Mouse (Mus musculus) layer of hippocampus, adult 9-10 months (tissue): ENCODE measurements around the gene Mecom.

Experiments used
- DNase-seq: peaks from one replicate; pipeline ENCODE4 v3.0.0; 2022; ENCODE audit warnings: low spot score

Gene Mecom

DNA sequence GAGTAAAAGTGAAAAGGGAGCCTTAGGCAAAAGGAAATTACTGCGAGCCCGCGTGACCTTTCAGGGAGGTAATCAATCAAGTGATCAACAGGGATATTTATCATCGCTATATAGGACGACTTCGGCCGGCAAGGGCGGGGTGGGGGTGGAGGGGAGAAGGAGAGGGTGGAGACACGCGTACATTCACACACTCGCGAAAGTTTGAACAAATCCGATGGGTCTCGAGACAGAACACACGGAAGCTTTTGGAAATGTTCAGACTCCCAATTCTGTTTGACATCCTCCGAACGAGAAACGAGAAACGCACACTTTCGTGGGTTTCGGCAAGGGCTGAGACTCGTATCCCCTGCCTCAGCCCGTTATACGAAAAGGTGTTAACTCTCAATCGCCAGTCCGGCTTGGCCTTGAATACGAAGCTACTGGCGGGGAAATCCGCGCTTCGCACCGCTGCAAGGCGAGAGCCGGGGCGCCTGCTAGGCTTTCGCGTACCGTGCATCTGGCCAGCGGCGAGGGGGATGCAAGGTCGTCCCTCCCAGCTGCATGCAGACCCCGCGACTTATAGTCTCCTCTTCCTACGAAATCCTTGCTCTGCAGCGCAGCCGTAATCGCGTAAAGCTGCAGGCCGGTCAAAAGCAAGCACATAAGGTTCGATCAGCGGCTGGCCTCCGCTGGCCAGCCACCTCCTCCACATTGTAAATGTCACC lies 33.6 kb downstream of the Mecom start:
- DNase-seq: no peak

DNA sequence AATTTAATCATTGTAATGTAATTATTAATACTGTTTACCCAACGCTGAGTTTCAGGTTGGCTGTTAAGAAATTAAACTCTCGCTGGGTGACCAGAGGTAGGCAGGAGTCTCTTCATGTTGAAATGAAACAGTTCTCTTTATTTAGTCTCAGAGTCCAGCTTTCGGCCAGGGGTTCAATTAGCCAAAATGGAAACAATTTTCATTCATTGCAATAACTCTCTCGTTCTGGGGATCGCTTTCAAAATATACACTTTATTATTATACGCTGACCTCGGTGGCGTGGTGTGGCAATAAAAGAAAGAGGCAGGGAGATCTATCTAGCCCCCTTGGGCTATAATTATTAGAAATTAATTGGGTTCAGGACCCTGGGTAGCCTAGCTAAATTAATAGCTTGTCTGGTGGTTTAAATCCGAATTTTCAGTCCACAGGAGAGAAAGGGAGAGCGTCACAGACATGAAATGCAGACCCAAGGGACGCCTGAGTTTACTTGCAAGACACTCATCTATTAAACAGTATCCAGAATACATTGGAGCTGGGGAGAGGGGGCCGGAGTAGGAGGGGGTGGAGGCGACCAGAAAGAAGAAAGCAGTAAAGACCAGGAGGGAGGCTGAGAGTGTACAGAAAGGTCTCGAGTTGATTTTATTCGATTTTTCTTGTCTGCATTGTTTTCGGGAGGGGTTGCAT lies 34.4 kb downstream of the Mecom start:
- DNase-seq: no peak

DNA sequence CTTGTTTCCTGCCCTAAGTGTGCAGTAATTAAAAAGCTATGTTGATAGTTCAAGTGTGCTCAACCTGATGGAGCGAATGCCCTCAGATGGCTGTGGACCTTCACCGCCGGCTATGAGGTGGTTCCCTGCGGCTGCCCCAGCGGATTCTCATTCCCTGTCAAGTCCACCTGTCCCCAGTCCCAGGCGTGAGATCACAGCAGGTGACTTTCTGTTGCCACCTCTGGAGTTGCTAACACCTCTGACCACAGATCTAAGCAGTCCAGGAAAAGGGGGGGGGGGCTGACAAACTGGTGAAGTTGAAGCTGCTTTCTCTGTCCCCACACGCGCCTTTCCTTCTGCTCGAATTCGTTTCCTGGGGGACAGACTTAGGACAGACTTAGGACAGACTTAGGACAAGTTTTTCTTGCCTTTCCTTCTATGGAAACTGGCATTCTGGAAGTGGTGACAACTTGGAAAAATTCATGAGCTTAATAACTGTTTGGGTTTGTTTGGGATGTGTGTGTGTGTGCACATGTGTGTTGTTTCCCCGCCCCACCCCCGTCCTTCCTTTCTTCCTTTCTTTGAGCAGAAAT lies 35.3 kb downstream of the Mecom start:
- DNase-seq: no peak

DNA sequence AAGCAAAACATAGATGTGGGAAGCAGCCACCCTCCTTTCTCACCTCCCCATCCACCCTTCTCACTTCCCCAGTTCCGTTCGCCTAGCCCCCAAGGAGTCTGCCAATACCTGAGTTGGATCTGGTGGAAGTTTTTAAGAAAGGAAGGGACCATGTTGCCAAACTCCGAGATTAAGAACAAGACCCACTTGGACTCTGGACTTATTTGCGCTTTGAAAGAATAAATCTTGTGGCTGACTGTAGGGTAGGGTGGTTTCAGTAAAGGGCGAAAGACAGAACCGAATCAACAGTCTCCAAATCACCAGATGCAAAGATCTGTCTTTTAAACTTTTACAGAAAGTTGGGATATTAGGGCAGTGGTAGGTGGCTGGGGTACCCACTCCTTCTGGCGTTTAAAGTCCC lies 36.0 kb downstream of the Mecom start:
- no peak for DNase-seq

DNA sequence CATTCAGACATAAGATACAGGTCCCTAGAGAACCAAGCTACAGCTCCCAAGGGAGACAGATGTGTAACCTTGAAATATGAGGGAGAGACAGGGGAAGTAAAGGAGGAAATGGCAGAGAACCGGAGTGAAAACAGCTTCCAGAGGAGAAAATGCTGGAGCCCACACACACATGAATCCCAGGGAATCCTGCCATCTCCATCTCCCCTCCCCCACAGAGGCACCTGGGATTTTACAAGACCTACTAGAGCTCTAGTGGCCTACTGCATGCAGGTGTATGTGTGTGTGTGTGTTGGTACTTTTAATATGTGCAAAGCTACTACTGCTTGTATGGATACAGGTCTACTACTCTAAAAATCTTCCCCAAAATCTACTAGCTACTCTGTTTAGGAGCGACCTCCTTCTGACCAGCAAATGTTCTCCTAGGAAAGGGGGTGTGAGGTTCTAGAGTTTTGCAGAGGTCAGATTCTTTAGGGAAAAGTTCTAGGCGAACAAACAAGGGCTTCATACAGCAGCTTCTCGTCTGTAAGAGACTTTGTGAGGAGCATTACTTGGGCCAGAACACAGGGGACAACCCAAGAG lies 36.7 kb downstream of the Mecom start:
- no peak for DNase-seq

DNA sequence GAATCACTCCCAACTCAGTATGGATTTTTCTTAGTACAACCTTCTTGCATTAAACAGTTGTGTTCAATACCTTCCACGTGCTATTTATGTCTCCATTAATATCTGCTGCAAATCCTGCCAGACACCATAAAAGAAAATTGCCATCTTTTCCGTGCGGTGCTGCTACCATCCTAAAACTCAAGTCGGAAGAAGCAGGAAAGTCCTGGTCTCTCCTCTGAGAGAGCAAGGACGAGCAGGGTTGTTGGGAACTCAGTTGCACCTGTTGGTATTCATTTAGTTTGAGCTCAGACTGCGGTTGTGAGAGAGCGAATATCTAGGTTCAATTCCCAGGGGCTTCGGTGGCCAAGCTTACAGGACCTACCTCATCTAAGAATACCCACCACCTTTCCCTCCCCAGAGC lies 37.2 kb downstream of the Mecom start:
- DNase-seq: no peak

DNA sequence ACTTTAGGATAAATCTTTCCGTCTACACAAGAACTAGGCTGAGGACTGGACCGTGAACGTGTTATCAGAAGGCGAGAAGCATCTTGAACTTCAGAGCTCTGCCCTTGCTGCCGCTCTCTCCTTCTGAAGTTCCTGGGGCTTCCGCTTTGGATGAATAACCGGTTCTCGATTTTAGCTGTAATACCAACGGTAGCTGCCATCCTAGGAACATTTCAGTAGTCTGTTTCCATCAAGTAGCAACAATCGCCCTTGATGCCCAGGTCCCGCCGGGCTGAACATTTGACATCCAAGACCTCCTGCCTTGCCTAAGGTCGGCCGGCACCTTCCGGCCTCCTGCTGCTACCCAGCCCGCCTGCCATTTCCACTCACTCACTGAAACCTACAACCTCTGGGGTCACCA lies 37.7 kb downstream of the Mecom start:
- no peak for DNase-seq

DNA sequence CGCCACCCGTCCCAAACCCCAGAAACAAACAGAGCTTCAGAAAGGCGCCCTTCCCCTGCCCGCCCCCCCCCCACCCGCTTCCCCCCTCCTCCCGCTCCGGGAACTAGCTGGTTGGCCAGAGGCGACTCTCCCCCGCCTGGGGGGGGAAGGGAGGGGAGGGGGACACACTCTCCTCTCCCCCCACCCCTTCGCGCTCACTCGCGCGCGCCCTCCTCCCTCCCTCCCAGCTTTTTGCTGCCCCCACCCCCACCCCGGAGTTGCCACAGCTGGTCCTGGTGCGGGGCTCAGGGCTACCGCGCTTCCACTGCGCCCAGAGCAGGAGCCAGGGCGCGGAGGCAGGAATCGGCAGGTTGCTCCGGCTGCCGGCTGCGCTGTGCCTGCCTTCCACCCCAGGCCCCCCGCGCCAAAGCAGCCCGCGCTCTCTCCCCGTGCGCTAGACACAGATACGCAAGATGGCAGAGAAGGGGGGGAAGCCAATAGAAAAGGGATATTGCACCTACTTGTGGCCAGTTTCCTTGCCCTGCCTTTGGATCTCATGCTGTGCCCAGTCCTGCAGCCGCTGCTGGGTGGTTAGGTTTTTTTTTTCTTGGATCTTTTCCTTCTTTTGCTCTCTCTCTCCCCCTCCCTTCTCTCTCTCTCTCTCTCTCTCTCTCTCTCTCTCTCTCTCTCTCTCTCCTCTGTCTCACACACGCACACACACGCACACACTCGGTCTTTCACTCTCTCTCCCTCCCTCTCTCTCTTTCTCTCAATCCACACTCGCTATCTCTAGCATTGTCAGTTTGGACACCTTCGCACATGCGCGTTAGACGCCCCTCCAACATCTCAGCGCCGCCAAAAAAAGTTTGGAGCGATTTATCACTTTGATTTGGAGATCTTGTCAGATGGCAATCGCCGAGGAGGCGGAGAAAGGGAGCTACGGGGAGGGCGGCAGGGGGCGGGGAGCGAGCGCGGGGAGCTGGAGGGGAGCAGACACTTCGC lies 38.6 kb downstream of the Mecom start:
- no peak for DNase-seq

DNA sequence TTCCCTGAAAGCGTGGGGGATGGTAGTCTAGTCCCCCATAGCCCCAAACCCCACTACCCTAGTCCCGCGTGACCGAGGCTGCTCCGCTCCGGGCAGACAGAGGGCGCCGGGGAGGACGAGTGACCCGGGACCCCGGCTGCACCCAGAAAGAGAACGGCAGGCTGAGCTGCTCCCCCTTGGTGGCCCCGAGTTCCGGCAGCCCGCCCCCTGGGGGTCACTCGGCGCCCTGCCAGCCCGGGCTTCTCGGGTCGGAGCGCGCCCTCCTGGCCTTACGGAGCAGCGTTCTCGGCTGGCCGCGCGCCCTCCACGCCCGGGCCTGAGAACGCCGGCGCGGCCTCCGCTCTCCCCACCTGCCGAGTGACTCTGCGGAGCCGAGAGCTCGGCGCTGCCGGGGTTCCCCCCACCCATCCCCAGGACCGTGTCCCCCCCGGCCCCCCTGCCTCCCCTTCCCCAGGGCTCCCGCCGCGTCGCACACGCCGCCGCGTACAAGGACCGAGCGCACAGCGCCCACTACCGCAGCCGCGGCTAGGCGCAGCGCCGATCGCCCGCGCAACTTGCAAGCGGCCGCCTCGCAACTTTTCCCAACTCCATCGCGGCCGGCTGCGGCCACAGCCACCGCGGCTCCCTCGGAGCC lies 39.4 kb downstream of the Mecom start:
- no peak for DNase-seq

DNA sequence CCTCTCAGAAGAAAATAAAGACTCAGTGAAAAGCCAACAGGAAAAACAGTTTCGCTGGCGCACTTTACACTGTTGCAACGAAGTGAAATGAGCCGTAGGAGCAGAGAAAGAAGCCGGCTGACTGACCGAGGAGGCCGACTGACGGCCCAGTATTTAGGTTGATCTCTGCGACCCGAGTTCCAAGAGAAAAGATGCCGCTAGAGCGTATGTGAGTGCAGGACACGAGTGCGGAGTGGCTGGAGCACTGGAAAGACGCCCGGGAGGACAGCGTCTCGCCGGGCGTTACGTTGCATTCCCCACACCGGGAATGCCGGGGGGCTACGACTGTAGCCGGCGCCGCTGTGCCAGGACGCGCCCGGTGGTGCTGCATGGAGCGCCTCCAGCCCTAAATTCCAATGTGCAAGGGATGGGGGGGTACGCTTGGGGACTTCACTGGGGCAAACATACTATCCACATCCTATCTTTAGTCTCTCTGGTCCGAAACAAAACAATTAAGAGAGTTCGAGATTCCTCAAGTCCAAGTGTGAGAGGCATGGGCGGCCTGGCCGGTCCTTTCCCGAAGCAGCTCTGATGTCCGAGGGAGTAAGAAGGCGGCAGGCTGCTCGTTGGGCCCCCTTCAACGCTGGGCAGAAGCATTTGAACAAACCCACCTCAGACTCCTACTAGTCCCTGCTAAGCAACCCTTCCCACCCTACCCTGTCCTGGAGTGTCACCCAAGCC lies 40.1 kb downstream of the Mecom start:
- no peak for DNase-seq

DNA sequence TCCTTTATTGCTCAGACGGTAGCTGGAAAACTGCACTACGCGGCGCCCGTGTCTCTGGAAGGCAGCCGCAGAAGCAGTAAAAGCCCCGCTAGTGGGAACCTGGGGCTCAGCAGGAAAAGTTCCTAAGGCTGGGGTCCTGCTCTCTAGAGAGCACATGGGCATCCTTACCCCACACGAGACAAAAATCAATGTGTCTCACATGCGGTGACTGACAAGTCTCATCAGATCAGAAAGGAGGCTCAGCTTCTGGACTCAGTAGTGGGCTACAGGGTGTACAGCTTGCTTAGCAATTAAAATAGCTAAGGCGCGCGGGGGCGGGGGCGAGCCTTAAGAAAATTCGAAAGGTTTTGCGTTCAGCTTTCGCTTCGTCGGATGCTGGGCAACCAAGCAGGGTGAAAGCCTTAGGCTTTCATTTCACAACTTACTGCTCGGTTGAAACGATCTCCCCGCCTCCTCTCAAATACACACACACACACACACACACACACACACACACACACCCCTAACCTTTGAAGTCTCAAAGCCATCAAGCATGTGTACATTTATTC lies 40.7 kb downstream of the Mecom start:
- no peak for DNase-seq

DNA sequence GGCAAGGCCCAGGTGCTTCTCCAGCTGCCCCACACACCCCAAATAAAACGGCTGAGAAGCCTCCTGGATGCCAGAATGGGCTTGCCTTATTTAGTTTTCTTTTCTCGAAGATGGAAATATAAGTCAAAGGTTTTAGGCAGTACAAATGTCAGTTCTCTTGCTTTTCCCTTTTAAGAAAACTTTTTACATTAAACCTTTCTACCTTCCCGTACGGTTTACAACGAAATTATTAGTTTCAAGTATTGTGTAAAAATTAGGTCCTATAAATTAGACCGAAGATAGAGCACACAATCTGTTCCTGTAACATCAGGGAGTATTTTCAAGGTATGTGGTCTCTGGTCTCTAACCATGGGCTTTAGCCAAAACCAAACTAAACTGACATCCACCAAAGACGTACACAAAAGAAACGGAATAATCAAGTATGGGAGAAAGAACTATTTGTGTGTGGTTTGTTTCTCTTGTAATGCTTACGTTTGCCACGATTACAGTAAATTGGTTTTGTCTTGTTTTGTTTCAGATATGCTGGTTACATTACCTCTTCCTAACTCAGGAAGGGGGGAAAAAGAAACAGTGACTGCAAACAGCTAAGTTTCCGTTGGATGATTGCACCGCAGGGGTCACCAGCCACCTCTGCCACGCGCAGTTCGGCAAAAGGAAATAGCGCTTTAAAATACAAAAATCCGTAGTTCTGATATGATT lies 41.3 kb downstream of the Mecom start:
- DNase-seq: no peak

DNA sequence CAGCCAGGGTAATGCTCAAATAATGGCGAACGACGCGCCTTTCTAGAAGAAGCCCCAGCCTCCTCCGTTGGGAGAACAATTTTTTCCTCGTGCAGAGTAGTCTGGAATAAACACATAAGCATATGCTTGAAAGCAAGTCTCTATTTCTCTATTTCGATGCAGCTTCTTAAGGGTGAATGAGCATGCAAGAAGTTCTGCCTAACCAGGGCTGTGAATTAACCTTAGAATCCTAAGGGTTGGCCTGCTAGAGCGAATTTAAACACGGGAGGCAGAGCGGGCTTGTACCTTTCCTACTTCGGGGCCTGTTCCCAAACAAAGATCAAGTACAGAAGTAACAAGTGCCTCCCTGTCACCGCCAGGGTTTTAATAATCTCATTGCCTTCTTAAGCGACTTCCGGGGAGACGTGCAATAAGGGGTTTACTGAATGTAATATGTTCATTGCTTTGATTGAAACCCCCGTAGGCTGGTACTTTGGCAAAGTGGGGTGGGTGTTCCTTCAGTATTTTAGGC lies 42.0 kb downstream of the Mecom start:
- DNase-seq: no peak

DNA sequence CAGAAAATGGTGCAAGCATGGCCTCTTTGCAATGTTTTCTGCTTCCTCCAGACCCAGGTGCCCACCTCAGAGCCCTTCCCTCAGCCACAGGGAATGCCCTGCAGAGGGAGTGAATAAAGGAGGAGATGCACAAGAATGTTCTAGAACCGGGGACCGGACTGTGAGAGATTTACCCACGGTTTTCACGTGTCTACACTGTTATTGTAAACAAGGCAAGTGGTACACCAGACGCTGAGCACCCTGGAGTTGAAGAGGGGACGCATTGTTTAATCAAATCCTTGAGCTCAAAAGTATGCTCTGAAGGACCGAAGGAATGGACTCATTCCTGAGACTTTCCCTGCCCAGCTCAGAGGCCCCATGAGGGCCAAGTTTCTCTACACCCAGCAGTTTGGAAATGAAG lies 43.2 kb downstream of the Mecom start:
- no peak for DNase-seq

DNA sequence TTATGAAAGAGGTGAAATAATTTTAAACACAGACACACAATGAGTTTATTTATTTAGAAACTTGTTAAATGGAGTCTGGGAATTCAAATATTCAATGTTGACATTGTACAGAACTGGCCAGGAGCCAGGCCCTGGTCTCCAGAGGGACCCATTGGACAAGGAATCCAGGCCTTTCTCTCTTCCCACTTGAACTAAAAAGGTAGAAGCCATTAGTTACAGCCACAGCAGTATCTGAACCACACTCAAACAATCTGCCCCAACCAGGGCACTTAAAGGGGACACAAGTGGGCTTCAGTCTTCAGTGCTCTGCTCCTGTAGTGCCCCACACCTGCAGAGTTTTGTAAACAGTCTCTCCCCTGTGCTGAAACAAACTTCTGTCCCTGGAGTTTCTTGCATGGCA lies 44.0 kb downstream of the Mecom start:
- no peak for DNase-seq

DNA sequence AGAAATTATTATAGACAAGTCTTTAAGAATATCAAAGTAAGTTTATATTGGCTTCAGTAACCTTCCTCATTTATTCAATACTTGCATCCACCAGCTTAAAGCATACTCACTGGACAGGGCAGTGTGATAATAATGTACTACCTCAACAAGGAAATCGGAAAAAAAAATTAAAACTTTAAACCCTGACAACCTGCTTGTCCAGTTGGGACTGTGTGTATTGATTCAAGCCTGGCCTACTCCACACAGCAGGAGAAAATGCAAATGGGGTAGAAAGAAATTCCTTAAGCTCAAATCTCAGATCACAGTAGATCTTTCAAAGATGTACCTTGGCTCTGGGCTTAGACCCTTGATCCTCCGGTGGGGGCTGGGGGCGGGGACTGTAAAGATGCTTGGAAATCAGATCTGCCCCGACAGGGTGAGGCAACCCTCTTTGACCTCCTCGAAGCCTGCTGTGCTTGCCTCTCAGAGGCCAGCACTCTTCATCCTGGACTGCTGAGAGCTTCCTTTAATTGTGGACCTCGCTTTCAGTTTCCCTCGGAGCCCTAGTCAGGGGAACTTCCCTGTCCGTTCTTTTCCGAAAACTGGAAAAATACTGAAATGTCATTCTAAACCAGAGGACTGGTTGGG lies 49.5 kb downstream of the Mecom start:
- DNase-seq: no peak

DNA sequence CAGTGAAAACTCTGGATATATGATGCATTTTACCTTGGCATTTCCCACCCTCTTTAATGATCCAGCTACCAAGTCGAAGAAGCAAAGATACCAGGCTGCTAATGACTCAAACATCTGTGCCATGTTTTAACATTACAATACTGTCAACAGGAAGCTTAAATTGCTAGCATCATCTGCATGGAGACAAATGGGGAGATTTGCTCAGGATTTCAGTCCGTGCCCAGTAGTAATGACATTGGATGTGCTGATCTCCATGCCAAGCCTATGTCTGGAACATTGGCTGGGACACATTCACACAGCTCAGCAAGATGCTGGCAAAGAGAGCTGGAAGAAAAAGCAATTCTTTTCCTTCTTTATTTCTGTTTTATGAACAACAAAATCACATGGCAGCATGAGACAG lies 53.4 kb downstream of the Mecom start:
- DNase-seq: no peak

DNA sequence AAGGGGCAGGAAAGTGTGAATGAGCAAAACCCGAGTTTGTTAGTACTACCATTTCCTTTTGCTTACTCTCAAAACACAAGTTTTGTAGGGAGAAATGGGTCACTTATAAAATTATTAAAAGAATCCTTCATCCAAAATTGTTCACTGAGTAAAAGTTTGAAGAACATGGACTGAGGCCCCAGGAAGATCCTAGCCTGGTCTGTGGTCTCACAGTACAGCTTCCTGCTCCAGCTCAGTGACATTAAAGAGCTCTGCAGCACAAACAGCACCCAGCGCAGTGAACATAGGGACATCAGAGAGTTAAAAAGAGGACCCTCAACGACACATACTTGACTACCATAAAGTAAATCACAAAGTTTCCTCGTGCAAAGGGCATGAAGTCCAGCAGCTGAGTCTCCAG lies 59.0 kb downstream of the Mecom start:
- DNase-seq: no peak

DNA sequence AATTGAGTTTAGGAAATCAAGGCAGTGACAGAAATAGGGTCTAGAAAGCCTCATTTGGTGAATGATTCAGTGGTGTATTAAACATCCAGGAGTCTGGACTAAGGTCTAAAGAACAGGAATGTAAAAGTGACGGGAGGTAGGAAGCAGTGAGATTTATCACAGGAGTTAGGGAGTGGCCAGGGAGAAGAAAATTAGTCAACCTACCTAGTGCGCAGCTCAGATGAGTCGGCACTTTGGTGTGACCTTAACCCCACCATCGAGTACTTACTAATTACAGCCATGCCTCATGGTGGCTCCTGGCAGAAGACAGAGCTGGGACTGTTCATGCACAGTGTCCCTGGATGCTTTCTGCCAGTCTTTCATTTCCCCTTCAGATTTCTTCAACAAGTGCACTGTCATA lies 61.4 kb downstream of the Mecom start:
- DNase-seq: no peak
